Mouse (Mus musculus) retina, embryonic 14.5 days (tissue): ENCODE measurements at regions not wholly inside any gene's neighbourhood (a gene's known extent, or its start where the extent isn't known, plus 50 kb on each side); places are given as distances from the start of the nearest gene placed in this dataset.
"Not testable (repeated sequence)": the region's sequence is repeated elsewhere in the genome, so short reads cannot be mapped to it uniquely, and the experiment has no call there.

Source experiments
- DNase-seq: peaks from one replicate; pipeline ENCODE4 v3.0.0-alpha.2; 2015; ENCODE audit warnings: low spot score

- DNase-seq: peak; percentile 84
These were observed 80.1 kb upstream of the Riok2 start for GRCm38 (mm10) chr17:17293932-17294534.

- not testable (repeated sequence) for DNase-seq
These were observed 79.1 kb upstream of the Riok2 start for GRCm38 (mm10) chr17:17295037-17295436.

GRCm38 (mm10) chr17:17303496-17303895 lies 70.6 kb upstream of the Riok2 start:
- not testable (repeated sequence) for DNase-seq
